Mouse (Mus musculus) T-helper 2 cell (primary cell): ENCODE results near the gene Wdr81.

Experiments
- in situ Hi-C: fragments of 300-600 bp; cut with MboI, MseI; formaldehyde crosslinking; loops from one replicate; pipeline ENCODE4 v1.15.1; 2025; ENCODE audit warnings: high pct_unique_total_duplicates

Gene Wdr81

GRCm38 (mm10) chr11:75438194-75438593 lies 16.3 kb downstream of the Wdr81 start:
- in situ Hi-C loops, result no loop called here

GRCm38 (mm10) chr11:75434138-75434537 lies 20.4 kb downstream of the Wdr81 start:
- in situ Hi-C loops, result loop anchor here (5.0 kb wide), 1 partner anchor 42 kb away; no protein-coding TSS in a partner anchor

GRCm38 (mm10) chr11:75431307-75431706 lies 23.2 kb downstream of the Wdr81 start:
- in situ Hi-C loops, result loop anchor here (5.0 kb wide), 1 partner anchor 39 kb away; no protein-coding TSS in a partner anchor

- in situ Hi-C loops, result no loop called here
Observed at GRCm38 (mm10) chr11:75429019-75429705, 25.4 kb downstream of the Wdr81 start.

GRCm38 (mm10) chr11:75424459-75424858 lies 30.1 kb downstream of the Wdr81 start:
- in situ Hi-C loops, result no loop called here

- in situ Hi-C loops, result no loop called here
Observed at GRCm38 (mm10) chr11:75424033-75424432, 30.5 kb downstream of the Wdr81 start.

- in situ Hi-C loops, result no loop called here
Observed at GRCm38 (mm10) chr11:75423091-75423490, 31.4 kb downstream of the Wdr81 start.

- in situ Hi-C loops, result no loop called here
Observed at GRCm38 (mm10) chr11:75422013-75422792, 32.3 kb downstream of the Wdr81 start, which contains the start of gene Serpinf1. Gene Serpinf1 (minus strand): TSS chr11:75422701.

GRCm38 (mm10) chr11:75421375-75422012 lies 33.0 kb downstream of the Wdr81 start:
- in situ Hi-C loops, result no loop called here

- in situ Hi-C loops, result no loop called here
Observed at GRCm38 (mm10) chr11:75420810-75421374, 33.6 kb downstream of the Wdr81 start.

GRCm38 (mm10) chr11:75420037-75420436 lies 34.5 kb downstream of the Wdr81 start:
- in situ Hi-C loops, result no loop called here

GRCm38 (mm10) chr11:75415994-75416393 lies 38.5 kb downstream of the Wdr81 start:
- in situ Hi-C loops, result no loop called here

- in situ Hi-C loops, result no loop called here
Observed at GRCm38 (mm10) chr11:75415096-75415495, 39.4 kb downstream of the Wdr81 start.

GRCm38 (mm10) chr11:75410591-75410990 lies 43.9 kb downstream of the Wdr81 start:
- in situ Hi-C loops, result no loop called here

GRCm38 (mm10) chr11:75409679-75410575 lies 44.6 kb downstream of the Wdr81 start:
- in situ Hi-C loops, result no loop called here

- in situ Hi-C loops, result no loop called here
Observed at GRCm38 (mm10) chr11:75406865-75407264, 47.7 kb downstream of the Wdr81 start.

- in situ Hi-C loops, result no loop called here
Observed at GRCm38 (mm10) chr11:75406104-75406503, 48.4 kb downstream of the Wdr81 start.

GRCm38 (mm10) chr11:75404801-75405200 lies 49.7 kb downstream of the Wdr81 start:
- in situ Hi-C loops, result loop anchor here (5.0 kb wide), 1 partner anchor 72 kb away; no protein-coding TSS in a partner anchor

- in situ Hi-C loops, result loop anchor here (5.0 kb wide), 1 partner anchor 71 kb away; no protein-coding TSS in a partner anchor
Observed at GRCm38 (mm10) chr11:75403301-75404052, 51.0 kb downstream of the Wdr81 start.

- in situ Hi-C loops, result loop anchor here (5.0 kb wide), 1 partner anchor 70 kb away; no protein-coding TSS in a partner anchor
Observed at GRCm38 (mm10) chr11:75402271-75402690, 52.2 kb downstream of the Wdr81 start.
